Mouse (Mus musculus): ENCODE measurements around the gene D1Pas1.

D1Pas1 gene

DNA sequence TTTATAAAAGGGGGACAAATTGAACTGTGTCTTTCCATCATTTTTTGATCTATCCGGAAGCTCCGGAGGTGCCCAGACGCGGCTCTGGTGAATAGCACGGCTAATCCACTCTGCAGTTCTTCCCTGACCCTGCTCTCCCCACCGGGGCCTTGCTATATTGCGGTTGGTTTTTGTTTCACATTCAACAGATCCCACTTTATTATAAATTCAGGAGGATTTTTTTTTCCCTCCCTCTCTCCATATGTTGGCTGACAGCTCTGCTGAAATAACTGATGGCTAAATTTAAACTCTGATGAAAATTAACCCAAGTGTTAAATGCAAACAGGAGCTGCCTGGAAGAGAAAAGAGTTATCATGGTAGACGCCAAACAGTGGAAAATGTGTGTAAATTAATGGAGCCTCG lies 21.1 kb downstream of the D1Pas1 start:
- no peak for DNase-seq (ENCODE audit: low spot score in 2 of 2)

DNA sequence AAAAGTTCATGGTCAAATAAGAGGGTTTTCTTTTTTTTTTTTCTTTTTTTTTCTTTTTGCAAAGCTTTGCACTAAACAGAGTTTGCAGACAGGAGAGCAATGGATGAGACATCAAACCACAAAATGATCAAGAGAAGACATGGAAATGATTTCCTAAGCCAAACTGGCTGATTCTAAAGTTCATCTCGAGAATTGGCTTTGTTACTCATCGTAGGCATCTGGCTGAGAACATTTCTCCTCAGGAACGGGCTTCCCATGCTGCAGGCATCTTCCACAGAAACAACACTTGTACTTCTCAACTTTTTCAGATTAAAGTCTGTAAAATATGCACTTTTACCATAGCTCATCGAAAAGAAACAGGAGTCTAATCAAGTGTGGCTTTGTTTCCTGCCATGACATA lies 21.6 kb downstream of the D1Pas1 start:
- no peak for DNase-seq (ENCODE audit: low spot score in 2 of 2)

DNA sequence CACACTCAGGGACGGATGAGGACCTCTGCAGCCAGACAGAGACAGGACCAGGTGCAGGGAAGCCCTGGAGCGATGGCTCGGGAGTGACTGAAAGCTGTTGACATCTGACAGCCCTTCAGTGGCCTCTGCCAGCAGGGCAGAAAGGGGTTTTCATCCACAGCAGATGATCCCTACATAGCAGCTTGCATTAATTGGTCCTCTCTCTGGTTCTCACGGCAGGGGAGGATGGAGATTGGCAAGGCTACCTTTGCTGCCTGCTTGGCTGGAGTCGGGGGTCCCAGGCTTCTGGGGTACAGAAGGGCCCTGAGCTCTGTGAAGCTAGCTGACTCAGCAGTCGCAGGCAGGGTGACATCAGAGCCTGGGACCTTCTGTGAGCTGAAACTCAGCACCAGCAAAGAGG lies 24.3 kb downstream of the D1Pas1 start:
- no peak for DNase-seq (ENCODE audit: low spot score in 2 of 2)

DNA sequence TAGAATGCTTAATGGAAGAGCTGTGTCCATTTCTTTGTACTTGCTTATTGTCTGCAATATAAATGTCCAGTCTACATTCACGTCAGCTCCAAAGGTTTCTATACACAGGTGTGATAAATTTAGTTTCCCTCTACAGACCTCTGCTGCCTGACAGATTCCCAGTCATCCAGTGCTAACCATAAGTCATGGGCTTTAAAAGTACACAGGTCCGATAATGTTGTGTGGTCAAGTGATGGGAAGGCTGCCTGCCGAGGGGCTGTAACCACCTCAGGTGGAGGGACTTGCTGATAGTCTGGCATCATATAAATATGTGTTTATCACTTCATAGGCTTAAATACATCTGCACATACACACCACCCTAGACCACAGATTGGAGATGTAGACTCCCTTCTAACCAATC lies 24.9 kb downstream of the D1Pas1 start:
- no peak for DNase-seq (ENCODE audit: low spot score in 2 of 2)

DNA sequence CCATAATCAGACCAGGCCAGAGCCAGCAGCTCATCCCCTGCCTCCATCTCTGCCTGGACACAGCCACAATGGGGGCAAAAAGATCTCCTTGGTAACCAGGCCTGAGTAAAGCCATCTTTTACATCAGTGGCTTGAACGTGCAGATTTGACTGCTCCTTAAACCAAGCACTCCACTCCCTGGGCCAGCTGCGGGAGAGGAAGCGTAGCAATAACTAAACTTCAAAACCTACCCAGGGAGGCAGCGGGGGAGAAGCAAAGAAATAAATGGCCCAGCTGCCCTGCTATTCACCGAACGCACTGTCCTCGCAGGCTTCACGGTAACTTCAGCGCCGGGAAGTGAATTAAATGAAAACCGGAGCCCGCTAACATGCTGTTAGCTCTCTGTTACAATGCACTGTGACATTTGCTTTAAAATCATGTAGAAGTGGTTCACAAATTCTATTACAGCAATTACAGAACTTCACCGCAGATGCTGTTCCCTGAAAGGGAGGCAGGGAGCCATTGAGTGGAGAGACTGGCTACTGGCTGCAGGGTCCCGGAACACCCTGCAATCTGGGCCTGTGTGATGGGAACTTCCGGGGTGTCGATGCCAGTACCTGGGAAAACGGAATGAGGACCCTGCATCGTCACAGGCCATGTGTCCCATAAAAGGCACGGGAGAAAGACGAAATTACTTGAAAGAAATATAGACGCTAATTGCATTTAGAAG lies 30.5 kb downstream of the D1Pas1 start:
- no peak for DNase-seq (ENCODE audit: low spot score in 2 of 2)

DNA sequence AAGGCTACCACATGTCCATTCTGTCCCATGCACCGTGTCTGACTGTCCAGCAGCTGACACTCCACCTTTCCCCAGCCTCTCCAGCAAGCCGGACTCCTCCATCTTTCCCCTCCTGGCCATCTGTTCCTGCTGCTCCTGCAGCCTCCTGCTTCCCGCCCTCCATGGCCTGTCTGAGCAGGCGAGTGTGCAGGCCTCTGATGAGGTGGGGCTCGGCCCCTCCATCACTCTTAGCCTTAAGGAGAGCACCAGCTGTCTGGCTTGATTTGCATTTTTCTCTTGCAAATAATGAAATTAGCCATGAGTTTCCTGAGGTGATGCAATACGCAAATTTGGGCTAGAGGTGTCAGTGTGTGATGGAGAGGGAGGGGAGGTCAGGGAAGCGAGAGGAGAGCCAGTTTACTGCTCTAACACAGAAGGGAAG lies 36.2 kb downstream of the D1Pas1 start:
- no peak for DNase-seq (ENCODE audit: low spot score in 2 of 2)

DNA sequence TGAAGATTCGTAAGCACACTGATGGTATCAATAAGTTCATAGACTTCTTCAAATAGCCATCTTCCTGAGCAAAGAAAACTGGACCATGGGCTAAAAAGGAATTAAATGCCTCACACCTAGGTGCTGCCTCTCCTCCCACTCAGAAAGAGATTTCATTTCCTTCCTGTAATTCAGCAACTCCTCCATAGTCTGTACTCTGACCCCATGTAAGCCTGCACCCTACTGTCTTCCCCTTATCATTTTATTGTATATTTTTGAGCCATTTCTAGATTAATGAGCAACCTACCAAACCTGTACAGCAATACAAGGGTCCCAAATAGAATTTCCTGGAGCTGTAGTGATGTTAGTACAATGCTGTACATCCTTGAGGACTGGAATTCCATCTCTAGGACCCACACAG lies 37.1 kb downstream of the D1Pas1 start:
- DNase-seq (ENCODE audit: low spot score in 2 of 2), result no peak

DNA sequence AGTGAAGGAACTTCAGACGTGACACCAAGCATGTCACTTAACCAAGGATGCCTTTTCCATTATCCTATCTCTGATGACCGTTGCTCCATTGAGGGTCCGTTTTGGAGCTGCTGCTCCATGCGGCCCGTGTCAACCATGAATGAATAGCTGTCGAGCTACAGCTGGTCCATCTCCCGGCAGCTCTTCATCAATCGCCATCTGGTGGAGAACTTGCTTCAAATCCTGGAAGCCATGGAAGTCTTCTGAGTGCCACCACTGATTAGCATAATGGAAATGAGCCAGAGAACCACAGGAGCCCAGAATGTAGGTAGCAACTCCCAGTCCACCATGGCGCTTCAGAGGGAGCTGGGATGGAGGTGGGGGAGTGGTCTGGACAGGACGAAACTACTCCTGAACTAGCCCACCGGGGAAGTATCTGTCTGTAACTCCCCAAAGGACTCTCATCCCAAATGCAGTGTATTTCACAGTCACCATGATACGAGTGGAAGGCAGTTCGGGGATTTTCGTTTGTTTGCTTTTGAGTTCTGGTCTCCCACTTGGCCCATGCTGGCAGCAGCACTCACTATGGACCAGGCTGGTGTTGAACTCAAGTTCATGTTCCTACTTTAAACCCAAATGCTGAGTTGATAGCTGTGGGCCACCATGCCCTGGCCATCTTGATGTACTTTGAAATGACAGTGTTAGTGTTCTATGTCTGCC lies 39.2 kb downstream of the D1Pas1 start:
- DNase-seq (ENCODE audit: low spot score in 2 of 2), result no peak

DNA sequence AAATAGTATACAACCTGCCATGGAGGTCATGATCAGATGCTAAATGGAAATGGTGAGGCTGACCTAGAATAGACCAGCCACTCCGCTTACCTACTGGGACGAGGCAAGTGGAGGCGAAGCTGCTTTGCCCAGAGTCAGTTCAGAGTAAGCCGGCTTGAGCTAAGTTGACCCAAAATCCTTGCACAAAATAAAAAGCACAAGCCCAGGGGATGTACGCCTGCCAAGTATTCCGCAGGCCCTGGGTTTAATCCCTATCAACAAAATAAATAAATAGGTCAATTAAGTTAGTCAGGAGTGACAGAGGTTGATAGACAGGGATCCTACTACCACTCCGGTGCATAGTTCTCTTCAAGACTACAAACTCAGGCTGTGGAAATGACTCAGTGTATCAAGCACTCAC lies 41.0 kb downstream of the D1Pas1 start:
- DNase-seq (ENCODE audit: low spot score in 2 of 2), result no peak

DNA sequence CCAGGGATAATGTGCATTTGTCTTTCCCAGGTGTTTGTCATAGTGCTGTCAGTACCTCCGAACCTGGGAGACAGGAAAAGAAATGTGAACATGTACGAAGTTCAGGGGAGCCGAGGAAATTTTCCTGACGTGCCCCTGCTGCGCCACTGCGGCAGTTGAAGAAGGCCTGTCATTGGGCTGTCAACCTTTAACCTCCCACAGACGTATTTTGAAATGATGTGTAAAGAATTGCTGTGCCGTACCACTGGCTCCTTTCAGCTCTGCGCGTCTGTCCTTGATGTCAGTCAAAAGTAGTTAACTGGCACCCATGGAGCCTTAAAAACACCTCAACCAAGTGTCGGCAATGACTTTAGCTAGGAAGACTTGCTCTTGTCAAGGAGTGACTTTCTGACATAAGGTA lies 42.9 kb downstream of the D1Pas1 start:
- no peak for DNase-seq (ENCODE audit: low spot score in 2 of 2)

DNA sequence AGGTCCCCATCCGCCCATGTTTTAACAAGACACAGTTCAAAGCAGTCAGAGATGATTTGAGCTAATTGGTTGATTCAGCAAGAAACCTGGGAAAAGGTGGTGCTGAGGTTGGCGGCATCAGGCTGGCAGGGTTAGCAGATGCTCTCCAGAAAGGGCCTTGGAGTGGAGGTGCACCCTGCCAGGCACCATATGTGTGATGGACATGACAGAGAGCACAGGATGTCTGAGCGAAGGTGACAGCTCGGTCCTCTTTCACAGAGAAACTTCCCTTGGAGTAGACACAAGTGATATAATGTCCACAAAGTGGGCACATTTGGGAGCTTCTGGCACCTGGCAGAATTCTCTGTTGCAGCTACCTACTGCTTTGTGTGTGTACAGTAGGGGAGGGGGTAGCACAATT lies 44.4 kb downstream of the D1Pas1 start:
- DNase-seq (ENCODE audit: low spot score in 2 of 2), result no peak

DNA sequence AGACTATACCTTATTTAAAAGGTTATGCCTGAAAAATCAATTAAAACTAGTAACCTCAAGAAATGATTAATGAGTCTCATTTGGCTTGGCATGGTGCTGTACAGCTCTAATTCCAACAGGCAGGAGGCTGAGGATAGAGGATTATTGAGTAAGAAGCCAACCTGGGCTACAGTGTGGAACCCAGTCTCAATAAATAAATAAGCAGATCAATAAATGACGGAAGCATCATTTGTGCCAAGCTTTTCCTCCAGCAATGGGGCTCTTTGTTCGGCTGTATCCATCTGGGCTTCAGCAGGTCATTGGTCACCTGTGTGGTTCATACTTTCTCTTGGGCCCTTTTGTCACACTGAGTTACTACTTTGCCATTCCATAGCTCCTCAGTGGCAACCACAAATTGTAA lies 46.9 kb downstream of the D1Pas1 start:
- DNase-seq (ENCODE audit: low spot score in 2 of 2), result no peak

DNA sequence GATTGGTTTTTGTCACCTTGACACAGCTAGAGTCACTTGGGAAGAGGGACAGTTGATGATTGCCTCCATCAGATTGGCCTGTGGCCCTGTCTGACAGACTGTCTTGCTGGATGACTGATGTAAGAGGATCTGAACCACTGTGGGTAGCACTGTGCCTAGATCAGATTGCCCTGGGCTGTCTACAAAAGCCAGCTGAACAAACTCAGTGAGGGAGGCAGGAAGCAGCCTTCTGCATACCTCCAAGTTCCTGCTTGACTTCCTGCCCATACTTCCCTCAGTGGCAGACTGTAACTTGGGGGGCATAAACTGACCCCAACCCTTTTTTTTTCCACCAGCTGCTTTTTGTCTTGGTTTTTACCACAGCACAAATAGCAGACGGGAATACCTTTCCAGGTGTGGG lies 48.5 kb downstream of the D1Pas1 start:
- no peak for DNase-seq (ENCODE audit: low spot score in 2 of 2)

DNA sequence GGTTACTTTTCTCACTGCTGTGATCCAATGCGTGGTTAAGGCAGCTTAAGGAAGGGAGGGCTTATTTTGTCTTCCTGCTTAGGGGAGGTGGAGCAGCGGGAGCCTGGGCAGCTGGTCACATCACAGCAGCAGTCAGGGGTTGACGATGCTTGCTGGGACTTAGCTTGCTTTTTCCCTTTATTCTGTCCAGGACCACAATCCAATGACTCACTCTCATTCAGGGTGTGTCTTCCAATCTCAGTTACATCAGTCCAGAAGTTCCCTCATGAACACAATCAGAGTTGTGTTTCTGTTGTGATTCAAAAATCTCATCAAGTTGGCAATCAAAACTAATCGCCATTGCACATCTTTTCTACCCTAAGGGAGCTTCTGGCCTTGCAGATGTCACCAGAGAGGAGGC lies 48.9 kb downstream of the D1Pas1 start:
- DNase-seq (ENCODE audit: low spot score in 2 of 2), result no peak

DNA sequence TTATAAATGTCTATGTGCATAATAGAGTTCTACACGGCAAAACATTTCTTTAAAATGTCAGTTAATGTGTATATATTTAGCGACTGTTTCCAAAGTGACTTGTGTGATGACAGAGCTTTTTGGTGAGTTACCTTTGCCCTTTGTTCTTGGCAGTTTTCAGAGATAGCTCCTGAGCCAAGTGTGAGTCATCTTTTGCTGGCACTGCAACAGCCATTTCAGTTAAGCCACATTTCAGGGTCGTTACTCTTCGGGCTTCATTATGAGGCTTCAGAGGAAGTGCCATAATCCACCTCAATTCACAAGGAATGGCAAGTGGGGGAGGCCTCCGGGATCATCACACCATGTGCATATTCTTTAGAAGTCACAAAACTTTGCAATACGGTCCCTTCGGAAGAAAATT lies 52.8 kb downstream of the D1Pas1 start:
- DNase-seq (ENCODE audit: low spot score in 2 of 2), result no peak
